Mouse (Mus musculus) embryonic fibroblast, embryonic 13.5 days (primary cell): ENCODE measurements around the gene S1pr5. TPM values are rescaled to one million over a fixed set of nuclear protein-coding genes. Genes with fewer than 3 reads are reported as not detected.
A peak's percentile ranks its signal among the peaks of the same experiment; 100 is the strongest.
"Not testable (repeated sequence)": the region's sequence is repeated elsewhere in the genome, so short reads cannot be mapped to it uniquely, and the experiment has no call there.

Experiments used
- H3K27ac ChIP-seq: 2 replicates; pipeline ENCODE4 v1.5.1; 2012; ENCODE audit warnings: low read length, control low read depth, inconsistent platforms; ENCODE audit not compliant: insufficient read depth
- H3K4me1 ChIP-seq: 2 replicates; pipeline ENCODE4 v1.6.1; 2011; ENCODE audit warnings: low read length; ENCODE audit not compliant: control insufficient read depth, insufficient read depth
- H3K4me3 ChIP-seq: 2 replicates; pipeline ENCODE4 v1.5.1; 2011; ENCODE audit warnings: mild to moderate bottlenecking, control low read depth, low read length; ENCODE audit not compliant: insufficient read depth
- CTCF ChIP-seq: IDR thresholded peaks from 2 replicates; pipeline ENCODE4 v1.5.1; 2011; ENCODE audit warnings: mild to moderate bottlenecking, control low read depth, low read length, moderate library complexity, borderline replicate concordance; ENCODE audit not compliant: insufficient read depth
- POLR2A ChIP-seq: IDR thresholded peaks from 2 replicates; pipeline ENCODE4 v1.6.1; 2011; ENCODE audit warnings: low read depth, mild to moderate bottlenecking, control low read depth, low read length, moderate library complexity
- polyA plus RNA-seq: library from polyadenylated mRNA; stranded (reverse); fragments of >200 nt; gene quantifications from 2 replicates; pipeline ENCODE4 v1.2.4, GENCODE M21; 2011; ENCODE audit warnings: low read depth; ENCODE audit not compliant: missing spikeins, insufficient read length

S1pr5 gene
- polyA plus RNA-seq, 1 experiment, result not detected

- H3K4me3 ChIP-seq, result no peak overlapping the region
- TF ChIP-seq CTCF (no peak), POLR2A (no peak)
- peaks cover 5% of the 10 kb centered on the region; the same call in 1 of the 2 replicates for H3K4me1 ChIP-seq
- H3K27ac ChIP-seq, result no peak overlapping the region
These were observed 20.1 kb upstream of the S1pr5 start for GRCm38 (mm10) chr9:21268305-21268704.

GRCm38 (mm10) chr9:21266889-21267288 is 18.6 kb upstream of the S1pr5 start:
- TF ChIP-seq CTCF (no peak), POLR2A (no peak)
- Histone ChIP-seq H3K4me1 (peaks cover 5% of the 10 kb centered on the region; the same call in 1 of the 2 replicates), H3K27ac (no peak overlapping the region), H3K4me3 (no peak overlapping the region)

GRCm38 (mm10) chr9:21265611-21266010 is 17.4 kb upstream of the S1pr5 start:
- H3K27ac ChIP-seq, result no peak overlapping the region
- TF ChIP-seq CTCF (no peak), POLR2A (no peak)
- H3K4me3 ChIP-seq, result peak overlapping the region; percentile 67
- H3K4me1 ChIP-seq, result peaks cover 5% of the 10 kb centered on the region; the same call in 1 of the 2 replicates

- TF ChIP-seq CTCF (no peak), POLR2A (peak; percentile 74)
- Histone ChIP-seq H3K4me3 (peak within 1 kb of the TSS; percentile 67), H3K27ac (peak within 1 kb of the TSS; percentile 56), H3K4me1 (peaks cover 5% of the 10 kb centered on the region; the same call in 1 of the 2 replicates)
These were observed 16.8 kb upstream of the S1pr5 start, which contains the start of gene Atg4d for GRCm38 (mm10) chr9:21265000-21265561. Atg4d (plus strand) TSS chr9:21265293.

- TF ChIP-seq POLR2A (no peak), CTCF (no peak)
- Histone ChIP-seq H3K4me3 (peak overlapping the region; percentile 23), H3K27ac (peak overlapping the region; percentile 56), H3K4me1 (peaks cover 5% of the 10 kb centered on the region; the same call in 1 of the 2 replicates)
These were observed 16.2 kb upstream of the S1pr5 start for GRCm38 (mm10) chr9:21264272-21264999.

GRCm38 (mm10) chr9:21261831-21262230 is 13.6 kb upstream of the S1pr5 start:
- Histone ChIP-seq H3K4me3 (no peak overlapping the region), H3K4me1 (peaks cover 4% of the 10 kb centered on the region; the same call in 1 of the 2 replicates), H3K27ac (no peak overlapping the region)
- TF ChIP-seq CTCF, result no peak
- no peak for TF ChIP-seq POLR2A

- no peak overlapping the region for H3K4me3 ChIP-seq
- peaks cover 3% of the 10 kb centered on the region; the same call in 1 of the 2 replicates for H3K4me1 ChIP-seq
- TF ChIP-seq CTCF (no peak), POLR2A (no peak)
- H3K27ac ChIP-seq, result no peak overlapping the region
These were observed 12.3 kb upstream of the S1pr5 start for GRCm38 (mm10) chr9:21260491-21261040.

GRCm38 (mm10) chr9:21256349-21256748 is 8.1 kb upstream of the S1pr5 start:
- H3K4me1 ChIP-seq, H3K4me3 ChIP-seq, H3K27ac ChIP-seq: not testable (repeated sequence)

GRCm38 (mm10) chr9:21254690-21255089 is 6.4 kb upstream of the S1pr5 start:
- H3K4me3 ChIP-seq, result no peak overlapping the region
- TF ChIP-seq CTCF, result no peak
- no peaks in the 10 kb centered on the region for H3K4me1 ChIP-seq
- no peak overlapping the region for H3K27ac ChIP-seq

GRCm38 (mm10) chr9:21251116-21251735 is 3.0 kb upstream of the S1pr5 start:
- TF ChIP-seq POLR2A (no peak), CTCF (no peak)
- Histone ChIP-seq H3K27ac (no peak overlapping the region), H3K4me3 (no peak overlapping the region), H3K4me1 (no peaks in the 10 kb centered on the region)
